Mouse (Mus musculus) liver, adult 2 months (tissue): ENCODE measurements around the gene Zbtb20. TPM values are rescaled to one million over a fixed set of nuclear protein-coding genes. Genes with fewer than 3 reads are reported as not detected.

Source experiments
- DNase-seq: peaks from one replicate; pipeline ENCODE4 v3.0.0-alpha.2; 2011; ENCODE audit warnings: low read depth, low spot score; ENCODE audit errors: extremely low read depth
- H3K27ac ChIP-seq: fragments of 200-500 bp; replicated peaks from 2 replicates; pipeline ENCODE4 v1.5.1; 2012; ENCODE audit warnings: low read depth, mild to moderate bottlenecking, control low read depth, inconsistent platforms, low read length; ENCODE audit not compliant: insufficient read depth
- H3K27me3 ChIP-seq: fragments of 200-500 bp; 2 replicates; pipeline ENCODE4 v1.6.1; 2012; ENCODE audit warnings: mild to moderate bottlenecking, moderate library complexity, low read length, inconsistent platforms; ENCODE audit not compliant: control insufficient read depth, insufficient read depth
- H3K36me3 ChIP-seq: fragments of 200-500 bp; 2 replicates; pipeline ENCODE4 v1.6.1; 2012; ENCODE audit warnings: low read length, inconsistent platforms; ENCODE audit not compliant: control insufficient read depth, insufficient read depth
- H3K4me1 ChIP-seq: fragments of 200-500 bp; 2 replicates; pipeline ENCODE4 v1.6.1; 2011; ENCODE audit warnings: low read length; ENCODE audit not compliant: control insufficient read depth, insufficient read depth
- H3K4me3 ChIP-seq: fragments of 200-500 bp; 2 replicates; pipeline ENCODE4 v1.5.1; 2011; ENCODE audit warnings: low read depth, mild to moderate bottlenecking, control low read depth, low read length, moderate library complexity; ENCODE audit not compliant: insufficient read depth
- H3K79me2 ChIP-seq: fragments of 200-500 bp; 2 replicates; pipeline ENCODE4 v1.6.1; 2012; ENCODE audit warnings: inconsistent platforms, mild to moderate bottlenecking, low read length, moderate library complexity; ENCODE audit not compliant: control insufficient read depth, insufficient read depth
- H3K9ac ChIP-seq: fragments of 200-500 bp; 2 replicates; pipeline ENCODE4 v1.6.1; 2012; ENCODE audit warnings: low read depth, mild to moderate bottlenecking, control low read depth, inconsistent platforms, low read length
- CTCF ChIP-seq: fragments of 200-500 bp; IDR thresholded peaks from 2 replicates; pipeline ENCODE4 v1.5.1; 2011; ENCODE audit warnings: low read depth, low read length, control low read depth
- POLR2A ChIP-seq: fragments of 200-500 bp; IDR thresholded peaks from 2 replicates; pipeline ENCODE4 v1.6.1; 2011; ENCODE audit warnings: low read length, control low read depth; ENCODE audit not compliant: insufficient read depth; ENCODE audit errors: extremely low read depth
- WGBS: fragments of 180-500 bp; shearing (Covaris S2); methylation state at CpG from one replicate; pipeline ENCODE4 v1.1.7; 2018; 5-methylcytosine and 5-hydroxymethylcytosine counted together
- polyA plus RNA-seq: library from polyadenylated mRNA; depleted of rRNA; stranded (reverse); fragments of >200 nt; gene quantifications from 2 replicates; pipeline ENCODE4 v1.2.3, GENCODE M21; 2012
- total RNA-seq: library from RNA; depleted of rRNA; stranded (reverse); fragments of >200 nt; gene quantifications from 2 replicates; pipeline ENCODE4 v1.2.3, GENCODE M21; 2014

The Zbtb20 gene
- total and polyA plus RNA-seq, 2 experiments: 17.8 to 52.6 TPM

- H3K27ac ChIP-seq: no peak overlapping the region
- no peaks in the 10 kb centered on the region for H3K36me3 ChIP-seq
- H3K4me3 ChIP-seq: no peak overlapping the region
- H3K79me2 ChIP-seq: peaks cover 17% of the 10 kb centered on the region
- H3K4me1 ChIP-seq: peaks cover 5% of the 10 kb centered on the region; the same call in 1 of the 2 replicates
- no peaks in the 10 kb centered on the region for H3K27me3 ChIP-seq
- 94% methylated on average over 6 of the region's 6 CpGs for WGBS
- TF ChIP-seq POLR2A (no peak), CTCF (no peak)
- H3K9ac ChIP-seq: no peak overlapping the region
- no peak for DNase-seq
These were observed 649.9 kb downstream of the Zbtb20 start for GRCm38 (mm10) chr16:43525624-43526023.

DNA sequence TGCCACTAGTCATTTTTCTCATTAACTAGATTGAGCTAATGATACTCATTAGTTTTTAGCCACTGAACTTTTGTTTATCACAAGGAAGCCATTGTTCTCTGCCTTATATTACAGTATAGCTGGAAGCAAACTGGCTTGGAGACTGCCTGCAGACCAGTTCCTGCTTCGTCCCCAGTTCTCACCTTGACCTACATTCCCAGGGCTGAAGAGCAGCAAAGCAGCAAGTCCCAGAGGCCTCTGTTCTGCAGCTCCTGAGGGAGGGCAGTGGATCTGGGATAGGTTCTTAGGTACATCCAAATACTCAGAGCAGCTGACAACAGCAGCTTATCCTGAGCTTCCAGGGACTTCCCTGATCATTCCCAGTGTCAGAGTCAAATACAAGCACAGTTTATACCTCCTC is 652.6 kb downstream of the Zbtb20 start:
- no peak overlapping the region for H3K4me3 ChIP-seq
- H3K36me3 ChIP-seq: no peaks in the 10 kb centered on the region
- DNase-seq: no peak
- H3K79me2 ChIP-seq: peaks cover 21% of the 10 kb centered on the region
- H3K9ac ChIP-seq: no peak overlapping the region
- no peak overlapping the region for H3K27ac ChIP-seq
- peaks cover 10% of the 10 kb centered on the region for H3K4me1 ChIP-seq
- TF ChIP-seq CTCF (no peak), POLR2A (no peak)
- WGBS: 19% methylated on average over 1 of the region's 1 CpGs
- H3K27me3 ChIP-seq: no peaks in the 10 kb centered on the region

DNA sequence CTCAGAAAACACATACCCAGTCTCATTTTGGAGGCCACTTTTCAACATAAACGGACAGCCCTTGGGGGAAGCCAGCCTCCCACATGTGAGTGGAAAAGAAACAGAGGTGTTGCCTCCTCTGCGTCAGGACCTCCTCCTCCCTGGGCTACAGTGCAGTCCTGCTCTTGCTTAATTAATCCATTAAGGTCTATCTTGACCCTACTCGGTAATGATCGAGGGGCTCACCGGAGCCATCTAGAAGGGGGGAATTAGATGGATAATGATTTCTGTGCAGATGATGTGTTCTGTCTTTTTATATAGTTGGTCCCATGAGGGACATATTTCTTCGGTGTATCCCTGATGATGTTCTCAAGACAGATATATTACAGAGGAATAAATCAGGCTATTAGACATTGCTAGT is 655.6 kb downstream of the Zbtb20 start:
- WGBS: 95% methylated on average over 6 of the region's 6 CpGs
- DNase-seq: no peak
- no peak for TF ChIP-seq CTCF
- no peak for TF ChIP-seq POLR2A
- no peaks in the 10 kb centered on the region for H3K36me3 ChIP-seq
- no peak overlapping the region for H3K9ac ChIP-seq
- H3K27me3 ChIP-seq: no peaks in the 10 kb centered on the region
- H3K79me2 ChIP-seq: peaks cover 25% of the 10 kb centered on the region
- H3K4me3 ChIP-seq: no peak overlapping the region
- peaks cover 25% of the 10 kb centered on the region for H3K4me1 ChIP-seq
- no peak overlapping the region for H3K27ac ChIP-seq

GRCm38 (mm10) chr16:43534103-43534502 is 658.4 kb downstream of the Zbtb20 start:
- Histone ChIP-seq H3K4me1 (peaks cover 36% of the 10 kb centered on the region), H3K4me3 (no peak overlapping the region), H3K27ac (no peak overlapping the region), H3K9ac (no peak overlapping the region), H3K36me3 (no peaks in the 10 kb centered on the region), H3K27me3 (no peaks in the 10 kb centered on the region), H3K79me2 (peaks cover 30% of the 10 kb centered on the region)
- DNase-seq: peak; percentile 44
- 38% methylated on average over 3 of the region's 3 CpGs for WGBS
- TF ChIP-seq CTCF (no peak), POLR2A (no peak)

- Histone ChIP-seq H3K4me3 (no peak overlapping the region), H3K4me1 (peaks cover 43% of the 10 kb centered on the region), H3K27ac (no peak overlapping the region), H3K9ac (no peak overlapping the region), H3K79me2 (peaks cover 25% of the 10 kb centered on the region), H3K27me3 (no peaks in the 10 kb centered on the region), H3K36me3 (no peaks in the 10 kb centered on the region)
- 30% methylated on average over 1 of the region's 1 CpGs for WGBS
- TF ChIP-seq POLR2A (no peak), CTCF (no peak)
- peak; percentile 90 for DNase-seq
These were observed 660.2 kb downstream of the Zbtb20 start for GRCm38 (mm10) chr16:43535912-43536311.

- 74% methylated on average over 7 of the region's 7 CpGs for WGBS
- Histone ChIP-seq H3K79me2 (peaks cover 22% of the 10 kb centered on the region), H3K4me1 (peaks cover 38% of the 10 kb centered on the region), H3K27ac (peak overlapping the region; percentile 56; the same call in 1 of the 2 replicates), H3K4me3 (no peak overlapping the region), H3K27me3 (no peaks in the 10 kb centered on the region), H3K36me3 (no peaks in the 10 kb centered on the region; the same call in 1 of the 2 replicates), H3K9ac (no peak overlapping the region)
- DNase-seq: no peak
- TF ChIP-seq CTCF (no peak), POLR2A (no peak)
These were observed 661.5 kb downstream of the Zbtb20 start for GRCm38 (mm10) chr16:43537163-43537562.
